Mouse (Mus musculus): ENCODE measurements at regions not wholly inside any gene's neighbourhood (a gene's known extent, or its start where the extent isn't known, plus 50 kb on each side); places are given as distances from the start of the nearest gene placed in this dataset.

- H3K4me3 ChIP-seq (ENCODE audit: low read depth, low read length) = no peak overlapping the region
- H3K9me3 ChIP-seq (replicated peaks; ENCODE audit: control insufficient read depth, insufficient read depth, low read length, poor library complexity, severe bottlenecking) = no peaks in the 10 kb centered on the region
- H3K9ac ChIP-seq (ENCODE audit: low read depth, poor library complexity, severe bottlenecking) = peak overlapping the region; percentile 35; the same call in 1 of the 2 replicates
Measured at GRCm38 (mm10) chr1:72963449-72963848, 52.3 kb downstream of the Tnp1 start.

GRCm38 (mm10) chr1:72960241-72960653, 55.5 kb downstream of the Tnp1 start:
- Histone ChIP-seq H3K27ac (ENCODE audit: insufficient read depth, low read length) (peak overlapping the region; percentile 8; the same call in 1 of the 2 replicates), H3K4me3 (ENCODE audit: low read depth, low read length) (no peak overlapping the region), H3K9me3 (replicated peaks; ENCODE audit: control insufficient read depth, insufficient read depth, low read length, poor library complexity, severe bottlenecking) (no peaks in the 10 kb centered on the region), H3K27me3 (ENCODE audit: control insufficient read depth, insufficient read depth, low read length, poor library complexity, severe bottlenecking) (no peaks in the 10 kb centered on the region), H3K9ac (ENCODE audit: low read depth, poor library complexity, severe bottlenecking) (no peak overlapping the region), H3K4me1 (ENCODE audit: control insufficient read depth, insufficient read depth, low read length) (peaks cover 8% of the 10 kb centered on the region), H3K36me3 (ENCODE audit: control insufficient read depth, insufficient read depth, low read length, poor library complexity, severe bottlenecking) (no peaks in the 10 kb centered on the region)
- TF ChIP-seq EP300 (IDR thresholded peaks at IDR 0.05; ENCODE audit: insufficient read depth, low read depth, low read length) (peak; percentile 80), CTCF (IDR thresholded peaks at IDR 0.05; ENCODE audit: low read depth, low read length) (no peak)

More at GRCm38 (mm10) chr1:72963449-72963848, 52.3 kb downstream of the Tnp1 start:
- Histone ChIP-seq H3K27me3 (ENCODE audit: control insufficient read depth, insufficient read depth, low read length, poor library complexity, severe bottlenecking) (no peaks in the 10 kb centered on the region), H3K36me3 (ENCODE audit: control insufficient read depth, insufficient read depth, low read length, poor library complexity, severe bottlenecking) (no peaks in the 10 kb centered on the region), H3K27ac (ENCODE audit: insufficient read depth, low read length) (no peak overlapping the region), H3K4me1 (ENCODE audit: control insufficient read depth, insufficient read depth, low read length) (peaks cover 8% of the 10 kb centered on the region)
- 0 out of 2 replicates have a peak, but pooled peaks have one; percentile 73 for TF ChIP-seq EP300 (IDR thresholded peaks at IDR 0.05; ENCODE audit: insufficient read depth, low read depth, low read length)
- TF ChIP-seq POLR2A (IDR thresholded peaks at IDR 0.05; ENCODE audit: insufficient read depth, low read length) = no peak
- no peak for TF ChIP-seq CTCF (IDR thresholded peaks at IDR 0.05; ENCODE audit: low read depth, low read length)

GRCm38 (mm10) chr1:72955387-72955786, 60.3 kb downstream of the Tnp1 start:
- TF ChIP-seq CTCF (IDR thresholded peaks at IDR 0.05; ENCODE audit: low read depth, low read length) (no peak), EP300 (IDR thresholded peaks at IDR 0.05; ENCODE audit: insufficient read depth, low read depth, low read length) (no peak), POLR2A (IDR thresholded peaks at IDR 0.05; ENCODE audit: insufficient read depth, low read length) (no peak)
- Histone ChIP-seq H3K27ac (ENCODE audit: insufficient read depth, low read length) (no peak overlapping the region), H3K36me3 (ENCODE audit: control insufficient read depth, insufficient read depth, low read length, poor library complexity, severe bottlenecking) (no peaks in the 10 kb centered on the region), H3K9ac (ENCODE audit: low read depth, poor library complexity, severe bottlenecking) (no peak overlapping the region), H3K4me1 (ENCODE audit: control insufficient read depth, insufficient read depth, low read length) (peaks cover 4% of the 10 kb centered on the region), H3K9me3 (replicated peaks; ENCODE audit: control insufficient read depth, insufficient read depth, low read length, poor library complexity, severe bottlenecking) (no peaks in the 10 kb centered on the region), H3K4me3 (ENCODE audit: low read depth, low read length) (no peak overlapping the region), H3K27me3 (ENCODE audit: control insufficient read depth, insufficient read depth, low read length, poor library complexity, severe bottlenecking) (no peaks in the 10 kb centered on the region)

- Histone ChIP-seq H3K4me3 (ENCODE audit: low read depth, low read length) (no peak overlapping the region), H3K27me3 (ENCODE audit: control insufficient read depth, insufficient read depth, low read length, poor library complexity, severe bottlenecking) (no peaks in the 10 kb centered on the region), H3K4me1 (ENCODE audit: control insufficient read depth, insufficient read depth, low read length) (no peaks in the 10 kb centered on the region), H3K9me3 (replicated peaks; ENCODE audit: control insufficient read depth, insufficient read depth, low read length, poor library complexity, severe bottlenecking) (no peaks in the 10 kb centered on the region), H3K36me3 (ENCODE audit: control insufficient read depth, insufficient read depth, low read length, poor library complexity, severe bottlenecking) (no peaks in the 10 kb centered on the region), H3K9ac (ENCODE audit: low read depth, poor library complexity, severe bottlenecking) (no peak overlapping the region), H3K27ac (ENCODE audit: insufficient read depth, low read length) (no peak overlapping the region)
- TF ChIP-seq POLR2A (IDR thresholded peaks at IDR 0.05; ENCODE audit: insufficient read depth, low read length) (no peak), CTCF (IDR thresholded peaks at IDR 0.05; ENCODE audit: low read depth, low read length) (no peak), EP300 (IDR thresholded peaks at IDR 0.05; ENCODE audit: insufficient read depth, low read depth, low read length) (no peak)
Measured at GRCm38 (mm10) chr1:72952896-72953295, 62.8 kb downstream of the Tnp1 start.

GRCm38 (mm10) chr1:72951802-72952201, 63.9 kb downstream of the Tnp1 start:
- Histone ChIP-seq H3K4me3 (ENCODE audit: low read depth, low read length) (no peak overlapping the region), H3K27me3 (ENCODE audit: control insufficient read depth, insufficient read depth, low read length, poor library complexity, severe bottlenecking) (no peaks in the 10 kb centered on the region), H3K27ac (ENCODE audit: insufficient read depth, low read length) (no peak overlapping the region), H3K9me3 (replicated peaks; ENCODE audit: control insufficient read depth, insufficient read depth, low read length, poor library complexity, severe bottlenecking) (no peaks in the 10 kb centered on the region), H3K9ac (ENCODE audit: low read depth, poor library complexity, severe bottlenecking) (no peak overlapping the region), H3K4me1 (ENCODE audit: control insufficient read depth, insufficient read depth, low read length) (no peaks in the 10 kb centered on the region), H3K36me3 (ENCODE audit: control insufficient read depth, insufficient read depth, low read length, poor library complexity, severe bottlenecking) (no peaks in the 10 kb centered on the region)
- TF ChIP-seq POLR2A (IDR thresholded peaks at IDR 0.05; ENCODE audit: insufficient read depth, low read length) (no peak), CTCF (IDR thresholded peaks at IDR 0.05; ENCODE audit: low read depth, low read length) (no peak), EP300 (IDR thresholded peaks at IDR 0.05; ENCODE audit: insufficient read depth, low read depth, low read length) (no peak)

GRCm38 (mm10) chr1:72951365-72951764, 64.3 kb downstream of the Tnp1 start:
- Histone ChIP-seq H3K27me3 (ENCODE audit: control insufficient read depth, insufficient read depth, low read length, poor library complexity, severe bottlenecking) (no peaks in the 10 kb centered on the region), H3K27ac (ENCODE audit: insufficient read depth, low read length) (no peak overlapping the region), H3K9ac (ENCODE audit: low read depth, poor library complexity, severe bottlenecking) (no peak overlapping the region), H3K36me3 (ENCODE audit: control insufficient read depth, insufficient read depth, low read length, poor library complexity, severe bottlenecking) (no peaks in the 10 kb centered on the region), H3K4me1 (ENCODE audit: control insufficient read depth, insufficient read depth, low read length) (peaks cover under 1% of the 10 kb centered on the region), H3K4me3 (ENCODE audit: low read depth, low read length) (no peak overlapping the region), H3K9me3 (replicated peaks; ENCODE audit: control insufficient read depth, insufficient read depth, low read length, poor library complexity, severe bottlenecking) (no peaks in the 10 kb centered on the region)
- TF ChIP-seq EP300 (IDR thresholded peaks at IDR 0.05; ENCODE audit: insufficient read depth, low read depth, low read length) = no peak
- TF ChIP-seq CTCF (IDR thresholded peaks at IDR 0.05; ENCODE audit: low read depth, low read length) = no peak
- TF ChIP-seq POLR2A (IDR thresholded peaks at IDR 0.05; ENCODE audit: insufficient read depth, low read length) = no peak

Measured in ES-Bruce4 (cell line).